Mouse (Mus musculus): ENCODE results near the gene Ankmy1. TPM values are rescaled to one million over a fixed set of nuclear protein-coding genes. Genes with fewer than 3 reads are reported as not detected.

The Ankmy1 gene
- polyA plus RNA-seq, 1 experiment from 2014 or later = 2.4 TPM

GRCm38 (mm10) chr1:92916725-92917124 is 14.0 kb upstream of the Ankmy1 start:
- DNase-seq (ENCODE audit: low spot score) (no peak), ATAC-seq (no peak)
- no peak overlapping the region for H3K4me2 ChIP-seq (ENCODE audit: low read length)
- no peaks in the 10 kb centered on the region for H3K9me3 ChIP-seq (replicated peaks; ENCODE audit: control insufficient read depth, low read length)
- no peak overlapping the region for H3K4me3 ChIP-seq (ENCODE audit: low read depth, low read length)
- H3K36me3 ChIP-seq (ENCODE audit: control insufficient read depth, insufficient read depth, low read length) = peaks cover 76% of the 10 kb centered on the region
- WGBS = 93% methylated on average over 9 of the region's 9 CpGs
- H3K4me1 ChIP-seq (ENCODE audit: control insufficient read depth, insufficient read depth, low read length) = peaks cover 11% of the 10 kb centered on the region
- H3K27ac ChIP-seq (ENCODE audit: low read depth, low read length) = no peak overlapping the region
- no peak overlapping the region for H3K9ac ChIP-seq (ENCODE audit: low read length)
- no peaks in the 10 kb centered on the region for H3K27me3 ChIP-seq (replicated peaks; ENCODE audit: control insufficient read depth, insufficient read depth, low read length)

DNA sequence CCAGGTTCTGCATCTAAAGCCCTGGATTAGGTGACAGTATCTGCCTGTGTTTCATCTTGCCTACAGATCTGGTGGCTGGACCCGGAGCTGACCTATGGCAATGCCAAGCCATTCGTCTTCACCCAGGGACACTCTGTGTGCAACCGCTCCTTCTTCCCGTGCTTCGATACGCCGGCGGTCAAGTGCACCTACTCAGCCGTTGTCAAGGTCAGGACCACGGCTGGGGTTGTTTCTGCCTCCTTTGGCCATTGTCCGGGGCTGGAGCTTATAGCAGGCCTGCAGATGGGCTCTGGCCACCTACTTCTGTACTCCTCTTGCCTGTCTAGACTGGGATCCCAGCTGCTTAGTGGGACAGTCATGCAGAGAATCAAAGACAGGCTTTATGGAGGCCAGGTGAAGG is 12.3 kb upstream of the Ankmy1 start:
- Histone ChIP-seq H3K9ac (ENCODE audit: low read length) (no peak overlapping the region), H3K4me3 (ENCODE audit: low read depth, low read length) (no peak overlapping the region), H3K4me2 (ENCODE audit: low read length) (no peak overlapping the region), H3K4me1 (ENCODE audit: control insufficient read depth, insufficient read depth, low read length) (peaks cover 13% of the 10 kb centered on the region), H3K36me3 (ENCODE audit: control insufficient read depth, insufficient read depth, low read length) (peaks cover 64% of the 10 kb centered on the region), H3K9me3 (replicated peaks; ENCODE audit: control insufficient read depth, low read length) (no peaks in the 10 kb centered on the region), H3K27ac (ENCODE audit: low read depth, low read length) (no peak overlapping the region), H3K27me3 (replicated peaks; ENCODE audit: control insufficient read depth, insufficient read depth, low read length) (no peaks in the 10 kb centered on the region)
- 95% methylated on average over 11 of the region's 11 CpGs for WGBS
- DNase-seq (ENCODE audit: low spot score) (no peak), ATAC-seq (no peak)

DNA sequence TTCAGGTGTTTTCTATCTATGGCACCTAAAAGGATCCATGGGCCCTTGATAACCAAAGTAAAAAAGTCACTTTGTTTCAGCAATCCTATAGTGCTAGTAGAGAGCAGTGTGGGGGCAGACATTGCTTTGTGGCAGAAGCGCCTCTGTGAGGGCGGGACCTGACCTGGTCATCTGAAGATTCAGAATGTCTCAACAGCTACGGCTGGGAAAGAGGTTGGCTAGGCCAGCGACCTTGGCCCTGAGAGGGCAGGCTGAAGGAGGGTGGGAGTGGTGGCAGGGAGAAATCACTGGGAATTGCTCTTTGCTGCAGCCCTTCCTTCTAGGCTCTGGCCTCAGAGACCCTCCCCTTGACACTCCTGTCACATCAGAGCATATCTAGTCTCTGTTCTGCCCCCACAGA is 11.5 kb upstream of the Ankmy1 start:
- 83% methylated on average over 4 of the region's 4 CpGs for WGBS

DNA sequence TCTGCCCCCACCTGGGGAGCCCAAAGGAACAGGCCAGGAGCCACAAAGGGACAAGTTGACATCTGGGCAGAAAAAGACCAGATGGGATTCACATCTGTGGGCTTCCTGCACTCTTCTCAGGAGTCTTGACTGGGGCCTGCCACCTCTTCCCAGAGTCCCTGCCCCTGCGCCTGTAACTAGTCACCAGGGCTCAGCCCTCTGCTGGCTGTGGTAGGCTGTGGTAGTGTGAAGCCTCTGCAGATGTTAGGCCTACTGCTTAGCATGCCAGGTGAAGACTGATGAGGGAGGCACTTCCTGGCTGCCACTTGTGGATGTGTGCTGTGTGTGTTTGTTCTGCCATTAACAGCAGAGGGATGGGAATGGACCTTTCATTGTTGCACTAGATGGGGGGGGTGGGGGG is 9.6 kb upstream of the Ankmy1 start:
- Histone ChIP-seq H3K9ac (ENCODE audit: low read length) (peak overlapping the region; percentile 93), H3K36me3 (ENCODE audit: control insufficient read depth, insufficient read depth, low read length) (peaks cover 37% of the 10 kb centered on the region), H3K27ac (ENCODE audit: low read depth, low read length) (no peak overlapping the region), H3K27me3 (replicated peaks; ENCODE audit: control insufficient read depth, insufficient read depth, low read length) (no peaks in the 10 kb centered on the region), H3K4me1 (ENCODE audit: control insufficient read depth, insufficient read depth, low read length) (peaks cover 24% of the 10 kb centered on the region), H3K4me2 (ENCODE audit: low read length) (peak overlapping the region; percentile 97), H3K9me3 (replicated peaks; ENCODE audit: control insufficient read depth, low read length) (no peaks in the 10 kb centered on the region), H3K4me3 (ENCODE audit: low read depth, low read length) (peak overlapping the region; percentile 82)
- ATAC-seq = no peak
- DNase-seq (ENCODE audit: low spot score) = peak; percentile 29
- WGBS = 39% methylated on average over 1 of the region's 1 CpGs

More for the DNA sequence above, 11.5 kb upstream of the Ankmy1 start:
- no peaks in the 10 kb centered on the region for H3K9me3 ChIP-seq (replicated peaks; ENCODE audit: control insufficient read depth, low read length)
- peaks cover 56% of the 10 kb centered on the region for H3K36me3 ChIP-seq (ENCODE audit: control insufficient read depth, insufficient read depth, low read length)
- peaks cover 18% of the 10 kb centered on the region for H3K4me1 ChIP-seq (ENCODE audit: control insufficient read depth, insufficient read depth, low read length)
- H3K27me3 ChIP-seq (replicated peaks; ENCODE audit: control insufficient read depth, insufficient read depth, low read length) = no peaks in the 10 kb centered on the region
- no peak for DNase-seq (ENCODE audit: low spot score)
- no peak overlapping the region for H3K4me3 ChIP-seq (ENCODE audit: low read depth, low read length)
- no peak overlapping the region for H3K4me2 ChIP-seq (ENCODE audit: low read length)
- H3K9ac ChIP-seq (ENCODE audit: low read length) = no peak overlapping the region
- ATAC-seq = no peak
- no peak overlapping the region for H3K27ac ChIP-seq (ENCODE audit: low read depth, low read length)

DNA sequence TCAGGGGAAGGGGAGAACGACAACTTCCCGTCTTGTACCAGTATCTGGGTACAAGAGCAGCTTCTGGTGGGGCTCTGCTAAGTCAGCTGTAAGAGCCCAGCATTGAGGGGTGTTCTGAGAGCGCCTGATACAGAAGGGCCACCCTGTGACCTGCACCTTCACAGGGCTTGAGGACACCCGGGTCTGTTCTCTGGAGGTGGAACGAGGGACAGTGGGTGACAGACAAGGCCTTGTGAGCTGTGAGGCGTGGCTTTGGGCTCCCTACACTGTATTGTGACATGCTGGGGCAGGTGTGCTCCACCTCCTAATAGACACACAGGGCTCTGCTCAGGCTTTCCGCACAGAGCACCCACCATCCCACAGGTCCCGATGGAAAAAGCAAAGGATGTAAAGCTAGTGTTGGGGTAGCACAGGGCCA is 9.0 kb upstream of the Ankmy1 start:
- H3K36me3 ChIP-seq (ENCODE audit: control insufficient read depth, insufficient read depth, low read length) = peaks cover 31% of the 10 kb centered on the region
- H3K27me3 ChIP-seq (replicated peaks; ENCODE audit: control insufficient read depth, insufficient read depth, low read length) = no peaks in the 10 kb centered on the region
- 35% methylated on average over 8 of the region's 8 CpGs for WGBS
- peak overlapping the region; percentile 93; the same call in 1 of the 2 replicates for H3K27ac ChIP-seq (ENCODE audit: low read depth, low read length)
- peak overlapping the region; percentile 82 for H3K4me3 ChIP-seq (ENCODE audit: low read depth, low read length)
- H3K9ac ChIP-seq (ENCODE audit: low read length) = peak overlapping the region; percentile 93
- ATAC-seq = no peak
- peak overlapping the region; percentile 97 for H3K4me2 ChIP-seq (ENCODE audit: low read length)
- H3K4me1 ChIP-seq (ENCODE audit: control insufficient read depth, insufficient read depth, low read length) = peaks cover 24% of the 10 kb centered on the region
- no peaks in the 10 kb centered on the region for H3K9me3 ChIP-seq (replicated peaks; ENCODE audit: control insufficient read depth, low read length)
- DNase-seq (ENCODE audit: low spot score) = peak; percentile 35

- 1% methylated on average over 69 of the region's 85 CpGs for WGBS
- Histone ChIP-seq H3K27me3 (replicated peaks; ENCODE audit: control insufficient read depth, insufficient read depth, low read length) (no peaks in the 10 kb centered on the region), H3K36me3 (ENCODE audit: control insufficient read depth, insufficient read depth, low read length) (peaks cover 25% of the 10 kb centered on the region), H3K9ac (ENCODE audit: low read length) (peak overlapping the region; percentile 93), H3K27ac (ENCODE audit: low read depth, low read length) (peak overlapping the region; percentile 93), H3K4me2 (ENCODE audit: low read length) (peak overlapping the region; percentile 97), H3K4me3 (ENCODE audit: low read depth, low read length) (peak overlapping the region; percentile 82), H3K9me3 (replicated peaks; ENCODE audit: control insufficient read depth, low read length) (no peaks in the 10 kb centered on the region), H3K4me1 (ENCODE audit: control insufficient read depth, insufficient read depth, low read length) (peaks cover 24% of the 10 kb centered on the region)
- DNase-seq (ENCODE audit: low spot score) (peak; percentile 67), ATAC-seq (peak; percentile 51)
Measured at GRCm38 (mm10) chr1:92910925-92911720, 8.4 kb upstream of the Ankmy1 start.

DNA sequence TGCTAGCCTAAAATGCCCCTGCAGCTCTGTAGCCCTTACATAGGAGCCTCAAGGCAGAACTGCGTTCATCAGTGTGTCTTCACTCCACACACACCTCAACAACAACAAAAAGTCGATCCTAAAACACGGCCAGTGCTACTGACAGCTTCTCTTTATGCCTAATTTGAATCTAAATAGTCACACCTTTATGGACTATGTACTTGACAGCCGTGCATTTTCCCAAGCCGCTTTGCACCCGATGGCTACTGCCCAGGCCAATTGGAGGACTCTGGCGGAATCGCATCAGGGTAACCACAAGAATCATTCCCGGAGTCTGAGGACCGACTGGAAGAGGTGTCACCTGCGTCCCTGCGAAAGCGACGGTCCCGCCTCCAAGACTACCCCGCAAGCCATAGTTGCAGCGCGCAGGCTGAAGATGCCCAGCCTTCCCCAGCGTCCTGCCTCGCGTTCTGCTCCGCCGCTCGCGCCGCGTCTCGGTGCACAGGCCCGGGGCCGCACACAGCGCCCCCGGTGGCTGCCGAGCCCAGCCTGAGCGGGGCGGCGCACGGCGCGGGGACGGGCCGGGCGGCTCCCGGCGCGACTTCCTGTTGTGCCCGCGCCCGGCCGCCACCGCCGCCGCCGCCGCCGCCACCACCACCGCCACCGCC is 7.7 kb upstream of the Ankmy1 start, which contains the start of gene Rnpepl1:
TSS of gene Rnpepl1 (plus strand) at position 545 of the 647 bp plus-strand sequence.
- under 1% methylated on average over 33 of the region's 57 CpGs for WGBS
- peaks cover 24% of the 10 kb centered on the region for H3K4me1 ChIP-seq (ENCODE audit: control insufficient read depth, insufficient read depth, low read length)
- peak; percentile 79 for ATAC-seq

GRCm38 (mm10) chr1:92909068-92909467 is 6.4 kb upstream of the Ankmy1 start:
- H3K4me3 ChIP-seq (ENCODE audit: low read depth, low read length) = no peak overlapping the region
- H3K36me3 ChIP-seq (ENCODE audit: control insufficient read depth, insufficient read depth, low read length) = peaks cover 4% of the 10 kb centered on the region; the same call in 1 of the 2 replicates
- H3K27ac ChIP-seq (ENCODE audit: low read depth, low read length) = no peak overlapping the region
- peak; percentile 53 for DNase-seq (ENCODE audit: low spot score)
- ATAC-seq = no peak
- 63% methylated on average over 4 of the region's 4 CpGs for WGBS
- H3K27me3 ChIP-seq (replicated peaks; ENCODE audit: control insufficient read depth, insufficient read depth, low read length) = no peaks in the 10 kb centered on the region
- H3K9ac ChIP-seq (ENCODE audit: low read length) = no peak overlapping the region
- H3K9me3 ChIP-seq (replicated peaks; ENCODE audit: control insufficient read depth, low read length) = no peaks in the 10 kb centered on the region
- no peak overlapping the region for H3K4me2 ChIP-seq (ENCODE audit: low read length)
- H3K4me1 ChIP-seq (ENCODE audit: control insufficient read depth, insufficient read depth, low read length) = peaks cover 24% of the 10 kb centered on the region

More for the DNA sequence above, 7.7 kb upstream of the Ankmy1 start, which contains the start of gene Rnpepl1:
- Histone ChIP-seq H3K27ac (ENCODE audit: low read depth, low read length) (peak within 1 kb of the TSS; percentile 93), H3K27me3 (replicated peaks; ENCODE audit: control insufficient read depth, insufficient read depth, low read length) (no peaks in the 10 kb centered on the region), H3K4me3 (ENCODE audit: low read depth, low read length) (peak within 1 kb of the TSS; percentile 82), H3K9me3 (replicated peaks; ENCODE audit: control insufficient read depth, low read length) (no peaks in the 10 kb centered on the region), H3K9ac (ENCODE audit: low read length) (peak within 1 kb of the TSS; percentile 93), H3K4me2 (ENCODE audit: low read length) (peak within 1 kb of the TSS; percentile 97), H3K36me3 (ENCODE audit: control insufficient read depth, insufficient read depth, low read length) (peaks cover 17% of the 10 kb centered on the region)
- peak; percentile 85 for DNase-seq (ENCODE audit: low spot score)
